Mouse (Mus musculus) lung, adult 2 months (tissue): ENCODE measurements around the gene Ust.

Experiments used
- CTCF ChIP-seq: fragments of 200-500 bp; IDR thresholded peaks from 2 replicates; pipeline ENCODE4 v1.5.1; 2011; ENCODE audit warnings: mild to moderate bottlenecking, low read length, control low read depth; ENCODE audit not compliant: insufficient read depth
- POLR2A ChIP-seq: fragments of 200-500 bp; IDR thresholded peaks from 2 replicates; pipeline ENCODE4 v1.6.1; 2011; ENCODE audit warnings: low read depth, mild to moderate bottlenecking, control low read depth, low read length, borderline replicate concordance; ENCODE audit errors: extremely low read depth

- TF ChIP-seq CTCF (no peak), POLR2A (no peak)
Observed at GRCm38 (mm10) chr10:8213266-8213905, 305.2 kb downstream of the Ust start.
